Mouse (Mus musculus) MEL (cell line): ENCODE measurements around the gene Dnaja3. TPM values are rescaled to one million over a fixed set of nuclear protein-coding genes. Genes with fewer than 3 reads are reported as not detected.

Experiments
- DNase-seq: peaks from one replicate; pipeline ENCODE4 v3.0.0; 2011; ENCODE audit warnings: low read depth, low spot score
- H3K27ac ChIP-seq: 2 replicates; pipeline ENCODE4 v1.5.1; 2012; ENCODE audit warnings: low read depth, mild to moderate bottlenecking, control low read depth, low read length, moderate library complexity; ENCODE audit not compliant: control insufficient read depth
- H3K27me3 ChIP-seq, 2 experiments: fragments of 150-350 bp in 1 of 2; sonication (generic) in 1 of 2; 2 replicates each; pipeline ENCODE4 v1.6.1; 2012; ENCODE audit warnings: low read length in 2 of 2, mild to moderate bottlenecking in 2 of 2, improper control_type of control experiment in 1 of 2, moderate library complexity in 1 of 2; ENCODE audit not compliant: insufficient read depth in 2 of 2, control insufficient read depth in 1 of 2
- H3K36me3 ChIP-seq, 2 experiments: 2 replicates each; pipeline ENCODE4 v1.6.1; 2012 to 2014; ENCODE audit warnings: low read length in 2 of 2, improper control_type of control experiment in 1 of 2, inconsistent platforms in 1 of 2, mild to moderate bottlenecking in 1 of 2; ENCODE audit not compliant: insufficient read depth in 2 of 2, control insufficient read depth in 1 of 2
- H3K4me1 ChIP-seq, 2 experiments: fragments of 150-350 bp in 1 of 2; sonication (generic) in 1 of 2; 2 replicates each; pipeline ENCODE4 v1.6.1; 2012; ENCODE audit warnings: low read length in 2 of 2, improper control_type of control experiment in 1 of 2, mild to moderate bottlenecking in 1 of 2; ENCODE audit not compliant: insufficient read depth in 2 of 2, control insufficient read depth in 1 of 2
- H3K4me3 ChIP-seq, 2 experiments: fragments of 150-350 bp in 1 of 2; sonication (generic) in 1 of 2; 2 replicates each; pipeline ENCODE4 v1.5.1; 2012; ENCODE audit warnings: low read depth in 2 of 2, low read length in 2 of 2, mild to moderate bottlenecking in 2 of 2, moderate library complexity in 2 of 2, control low read depth in 1 of 2, improper control_type of control experiment in 1 of 2; ENCODE audit not compliant: control insufficient read depth in 1 of 2, insufficient read depth in 1 of 2
- H3K79me2 ChIP-seq: 2 replicates; pipeline ENCODE4 v1.6.1; 2012; ENCODE audit warnings: mild to moderate bottlenecking, low read length, moderate library complexity; ENCODE audit not compliant: control insufficient read depth, poor library complexity, insufficient read depth
- H3K9ac ChIP-seq: 2 replicates; pipeline ENCODE4 v1.6.1; 2012; ENCODE audit warnings: low read depth, mild to moderate bottlenecking, control low read depth, low read length, moderate library complexity; ENCODE audit not compliant: control insufficient read depth, poor library complexity, severe bottlenecking
- H3K9me3 ChIP-seq: fragments of 150-350 bp; sonication (generic); replicated peaks from 2 replicates; pipeline ENCODE4 v1.6.1; 2012; ENCODE audit warnings: mild to moderate bottlenecking, low read length, improper control_type of control experiment, moderate library complexity; ENCODE audit not compliant: insufficient read depth
- CHD1 ChIP-seq: IDR thresholded peaks from 2 replicates; pipeline ENCODE4 v1.6.1; 2012; ENCODE audit warnings: low read depth, mild to moderate bottlenecking, inconsistent platforms, low read length, improper control_type of control experiment
- CTCF ChIP-seq, 3 experiments: IDR thresholded peaks in 2 of 3; conservative IDR thresholded peaks in 1 of 3; 2 replicates each; pipeline ENCODE4 v1.5.1; 2011 to 2012; ENCODE audit warnings: low read length in 3 of 3, low read depth in 2 of 3, mild to moderate bottlenecking in 2 of 3, improper control_type of control experiment in 1 of 3, inconsistent platforms in 1 of 3, mixed read lengths in 1 of 3, moderate library complexity in 1 of 3; ENCODE audit not compliant: control insufficient read depth in 1 of 3, insufficient read depth in 1 of 3, poor library complexity in 1 of 3, severe bottlenecking in 1 of 3
- EP300 ChIP-seq, 2 experiments: IDR thresholded peaks; 2 replicates each; pipeline ENCODE4 v1.6.1; 2011; ENCODE audit warnings: improper control_type of control experiment in 2 of 2, low read length in 2 of 2, low read depth in 1 of 2, mild to moderate bottlenecking in 1 of 2
- ETS1 ChIP-seq: IDR thresholded peaks from 2 replicates; pipeline ENCODE4 v1.6.1; 2012; ENCODE audit warnings: low read depth, mild to moderate bottlenecking, inconsistent platforms, low read length, improper control_type of control experiment, moderate library complexity
- GABPA ChIP-seq: IDR thresholded peaks from 2 replicates; pipeline ENCODE4 v1.6.1; 2012; ENCODE audit warnings: low read depth, mild to moderate bottlenecking, inconsistent platforms, low read length, improper control_type of control experiment, moderate library complexity
- GATA1 ChIP-seq: IDR thresholded peaks from 2 replicates; pipeline ENCODE4 v1.6.1; 2011; ENCODE audit warnings: low read depth, low read length, improper control_type of control experiment
- HCFC1 ChIP-seq: IDR thresholded peaks from 2 replicates; pipeline ENCODE4 v1.6.1; 2012; ENCODE audit warnings: low read depth, mild to moderate bottlenecking, inconsistent platforms, low read length, improper control_type of control experiment, moderate library complexity
- JUND ChIP-seq: IDR thresholded peaks from 2 replicates; pipeline ENCODE4 v1.6.1; 2011; ENCODE audit warnings: low read depth, mild to moderate bottlenecking, improper control_type of control experiment, low read length
- MAFK ChIP-seq: IDR thresholded peaks from 2 replicates; pipeline ENCODE4 v1.6.1; 2011; ENCODE audit warnings: low read depth, mild to moderate bottlenecking, low read length, improper control_type of control experiment, borderline replicate concordance
- NELFE ChIP-seq: IDR thresholded peaks from 2 replicates; pipeline ENCODE4 v1.6.1; 2011; ENCODE audit warnings: low read depth, low read length, improper control_type of control experiment
- POLR2A ChIP-seq, 2 experiments: IDR thresholded peaks; 2 replicates each; pipeline ENCODE4 v1.6.1; 2011 to 2012; ENCODE audit warnings: low read length in 2 of 2, mild to moderate bottlenecking in 2 of 2, control low read depth in 1 of 2, improper control_type of control experiment in 1 of 2, low read depth in 1 of 2, moderate library complexity in 1 of 2; ENCODE audit not compliant: control insufficient read depth in 1 of 2, insufficient read depth in 1 of 2, poor library complexity in 1 of 2
- RAD21 ChIP-seq: IDR thresholded peaks from 2 replicates; pipeline ENCODE4 v1.6.1; 2011; ENCODE audit warnings: mild to moderate bottlenecking, low read depth, low read length, improper control_type of control experiment
- SIN3A ChIP-seq: IDR thresholded peaks from 2 replicates; pipeline ENCODE4 v1.6.1; 2012; ENCODE audit warnings: low read length, improper control_type of control experiment, inconsistent platforms
- SMC3 ChIP-seq: IDR thresholded peaks from 2 replicates; pipeline ENCODE4 v1.6.1; 2011; ENCODE audit warnings: low read depth, low read length, improper control_type of control experiment
- TBP ChIP-seq: IDR thresholded peaks from 2 replicates; pipeline ENCODE4 v1.8.0; 2011; ENCODE audit warnings: low read depth, low read length, improper control_type of control experiment
- UBTF ChIP-seq: IDR thresholded peaks from 2 replicates; pipeline ENCODE4 v1.6.1; 2012; ENCODE audit warnings: low read depth, mild to moderate bottlenecking, inconsistent platforms, low read length, improper control_type of control experiment, moderate library complexity, borderline replicate concordance; ENCODE audit not compliant: insufficient read depth
- USF1 ChIP-seq: IDR thresholded peaks from 2 replicates; pipeline ENCODE4 v1.6.1; 2014; ENCODE audit warnings: low read depth, mild to moderate bottlenecking, inconsistent platforms, low read length, improper control_type of control experiment, moderate library complexity
- USF2 ChIP-seq, 2 experiments: IDR thresholded peaks; 2 replicates each; pipeline ENCODE4 v1.6.1; 2011 to 2012; ENCODE audit warnings: improper control_type of control experiment in 2 of 2, low read length in 2 of 2, borderline replicate concordance in 1 of 2, inconsistent platforms in 1 of 2, low read depth in 1 of 2, mild to moderate bottlenecking in 1 of 2; ENCODE audit not compliant: insufficient read depth in 1 of 2
- ZC3H11A ChIP-seq: IDR thresholded peaks from 2 replicates; pipeline ENCODE4 v1.6.1; 2012; ENCODE audit warnings: low read depth, mild to moderate bottlenecking, inconsistent platforms, low read length, improper control_type of control experiment
- ZKSCAN1 ChIP-seq: IDR thresholded peaks from 2 replicates; pipeline ENCODE4 v1.6.1; 2012; ENCODE audit warnings: low read depth, mild to moderate bottlenecking, inconsistent platforms, low read length, improper control_type of control experiment, moderate library complexity
- polyA plus RNA-seq, 2 experiments: library from polyadenylated mRNA; stranded (reverse) in 1 of 2; unstranded in 1 of 2; fragments of >175 nt in 1 of 2; fragments of >200 nt in 1 of 2; gene quantifications; 2 replicates each; pipeline versions ENCODE4 v1.2.1 to v1.2.4; 2012; ENCODE audit warnings: low replicate concordance in 2 of 2, low read depth in 1 of 2; ENCODE audit not compliant: insufficient read length in 2 of 2, insufficient read depth in 1 of 2, missing spikeins in 1 of 2
- total RNA-seq: library from RNA; depleted of rRNA; stranded (reverse); fragments of 300-350 nt; gene quantifications from 2 replicates; pipeline ENCODE4 v1.2.3, GENCODE M21; 2012

Gene Dnaja3
- total and polyA plus RNA-seq, 3 experiments: 91.8 to 94.3 TPM; not detected in 1

- no peaks in the 10 kb centered on the region for H3K4me1 ChIP-seq
- H3K9me3 ChIP-seq: no peaks in the 10 kb centered on the region
- H3K79me2 ChIP-seq: no peaks in the 10 kb centered on the region
- peak; percentile 45 for DNase-seq
- no peaks in the 10 kb centered on the region; a peak in 1 of 4 replicates for H3K36me3 ChIP-seq
- no peak overlapping the region for H3K9ac ChIP-seq
- TF ChIP-seq SMC3 (no peak), MAFK (no peak), CTCF (IDR thresholded peaks at IDR 0.05 in 2 of 3, conservative IDR thresholded peaks at IDR 0.05 in 1 of 3; ENCODE audit: control insufficient read depth in 1 of 3, insufficient read depth in 1 of 3, low read depth in 2 of 3, low read length in 3 of 3, poor library complexity in 1 of 3, severe bottlenecking in 1 of 3) (peak in 2 of 3 experiments; percentile 21 to 29; a peak in 2 of 6 replicates)
- H3K4me3 ChIP-seq: no peak overlapping the region
- no peaks in the 10 kb centered on the region for H3K27me3 ChIP-seq
- no peak overlapping the region for H3K27ac ChIP-seq
These were observed 28.1 kb upstream of the Dnaja3 start for GRCm38 (mm10) chr16:4611676-4612075.

- H3K9ac ChIP-seq: no peak overlapping the region
- no peaks in the 10 kb centered on the region for H3K79me2 ChIP-seq
- H3K27ac ChIP-seq: no peak overlapping the region
- H3K4me1 ChIP-seq: no peaks in the 10 kb centered on the region
- no peak overlapping the region for H3K4me3 ChIP-seq
- H3K27me3 ChIP-seq: no peaks in the 10 kb centered on the region
- no peaks in the 10 kb centered on the region; a peak in 1 of 4 replicates for H3K36me3 ChIP-seq
- no peaks in the 10 kb centered on the region for H3K9me3 ChIP-seq
- no peak for DNase-seq
- TF ChIP-seq GABPA (no peak), NELFE (no peak), HCFC1 (no peak)
These were observed 26.1 kb upstream of the Dnaja3 start for GRCm38 (mm10) chr16:4613736-4614135.

GRCm38 (mm10) chr16:4614639-4615038 is 25.1 kb upstream of the Dnaja3 start:
- H3K9me3 ChIP-seq: no peaks in the 10 kb centered on the region
- no peak overlapping the region for H3K27ac ChIP-seq
- no peak overlapping the region for H3K4me3 ChIP-seq
- TF ChIP-seq EP300 (IDR thresholded peaks at IDR 0.05; ENCODE audit: low read depth in 1 of 2, low read length in 2 of 2) (no peak), GATA1 (no peak), POLR2A (IDR thresholded peaks at IDR 0.05; ENCODE audit: control insufficient read depth in 1 of 2, insufficient read depth in 1 of 2, low read depth in 1 of 2, low read length in 2 of 2, poor library complexity in 1 of 2) (no peak), SMC3 (no peak), SIN3A (no peak), UBTF (no peak), CHD1 (no peak), CTCF (IDR thresholded peaks at IDR 0.05 in 2 of 3, conservative IDR thresholded peaks at IDR 0.05 in 1 of 3; ENCODE audit: control insufficient read depth in 1 of 3, insufficient read depth in 1 of 3, low read depth in 2 of 3, low read length in 3 of 3, poor library complexity in 1 of 3, severe bottlenecking in 1 of 3) (no peak), USF1 (no peak), JUND (no peak), ETS1 (no peak), TBP (no peak), USF2 (IDR thresholded peaks at IDR 0.05; ENCODE audit: borderline replicate concordance in 1 of 2, insufficient read depth in 1 of 2, low read depth in 1 of 2, low read length in 2 of 2) (no peak), NELFE (no peak), ZC3H11A (no peak), ZKSCAN1 (no peak), RAD21 (no peak)
- TF ChIP-seq, all 39 proteins: peak for 0
- no peak for DNase-seq
- Histone ChIP-seq H3K36me3 (no peaks in the 10 kb centered on the region; a peak in 1 of 4 replicates), H3K79me2 (no peaks in the 10 kb centered on the region), H3K4me1 (no peaks in the 10 kb centered on the region), H3K27me3 (no peaks in the 10 kb centered on the region), H3K9ac (no peak overlapping the region)
